Mouse (Mus musculus): ENCODE data around the gene Ptprh. TPM values are rescaled to one million over a fixed set of nuclear protein-coding genes. Genes with fewer than 3 reads are reported as not detected.
"Not testable (repeated sequence)": the region's sequence is repeated elsewhere in the genome, so short reads cannot be mapped to it uniquely, and the experiment has no call there.

The Ptprh gene
- polyA plus RNA-seq, 1 experiment: not detected

DNA sequence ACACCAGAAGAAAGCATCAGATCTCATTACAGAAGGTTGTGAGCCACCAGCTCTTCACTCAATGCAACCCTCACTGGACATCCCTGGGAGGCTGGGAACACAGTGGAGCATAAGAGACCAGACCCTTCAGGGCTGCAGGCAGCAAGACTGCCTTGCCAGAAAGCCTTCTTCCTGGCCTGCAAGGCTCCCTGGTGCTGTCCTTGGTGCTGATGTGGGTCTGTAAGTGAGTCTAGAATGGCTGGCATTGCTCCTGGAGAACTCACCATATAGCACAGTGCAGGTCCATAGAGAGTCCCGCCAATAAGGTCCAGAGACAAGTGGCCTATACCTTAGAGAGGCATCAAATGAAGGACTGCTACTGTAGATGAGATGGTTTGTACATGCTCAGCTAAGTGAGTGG is 16.1 kb upstream of the Ptprh start:
- no peak overlapping the region for H3K27ac ChIP-seq (ENCODE audit: control insufficient read depth, insufficient read depth, low read depth, low read length, poor library complexity)
- TF ChIP-seq POLR2A (IDR thresholded peaks at IDR 0.05; ENCODE audit: borderline replicate concordance, control insufficient read depth, low read depth, low read length) (no peak), CTCF (IDR thresholded peaks at IDR 0.05; ENCODE audit: control insufficient read depth, insufficient read depth, low read length) (no peak)
- peaks cover 2% of the 10 kb centered on the region; the same call in 1 of the 2 replicates for H3K4me1 ChIP-seq (ENCODE audit: control insufficient read depth, insufficient read depth, low read length)
- no peak overlapping the region for H3K4me3 ChIP-seq (replicated peaks; ENCODE audit: control insufficient read depth, low read depth, low read length)
- whole genome bisulfite sequencing: 31% methylated on average over 1 of the region's 1 CpGs

DNA sequence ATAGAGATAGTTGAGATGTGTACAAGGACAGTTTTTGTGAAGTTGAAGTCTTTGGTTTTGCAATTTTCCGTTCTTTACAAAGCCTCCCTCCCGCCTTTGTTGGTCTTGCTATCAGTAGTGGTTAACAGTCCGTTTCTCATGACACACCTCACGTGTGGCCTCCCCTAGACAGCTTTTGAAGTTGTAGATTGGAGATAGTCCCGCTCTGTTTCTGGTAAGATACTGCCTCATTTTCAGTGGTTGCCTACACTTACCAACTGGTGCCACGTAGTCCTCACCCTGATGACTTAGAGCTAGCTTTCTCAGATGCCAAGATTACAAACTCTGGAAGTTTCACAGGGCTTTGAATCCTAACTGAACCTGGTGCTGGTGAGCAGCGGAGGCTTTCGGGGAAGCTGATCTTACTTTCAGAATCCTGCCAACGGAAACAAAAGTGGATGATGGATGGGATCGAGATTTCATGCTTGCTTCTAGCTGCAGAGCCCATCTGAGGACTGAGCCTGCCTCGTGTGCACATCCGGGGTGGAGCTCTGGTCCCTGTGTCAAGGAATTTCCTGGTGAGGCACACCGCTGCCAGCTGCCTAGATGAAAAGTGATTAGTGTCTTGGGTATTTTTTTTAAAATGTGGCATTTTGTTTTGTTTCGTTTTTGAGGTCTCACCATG is 10.0 kb upstream of the Ptprh start:
- TF ChIP-seq POLR2A (IDR thresholded peaks at IDR 0.05; ENCODE audit: borderline replicate concordance, control insufficient read depth, low read depth, low read length) (no peak), CTCF (IDR thresholded peaks at IDR 0.05; ENCODE audit: control insufficient read depth, insufficient read depth, low read length) (no peak)
- H3K4me3 ChIP-seq (replicated peaks; ENCODE audit: control insufficient read depth, low read depth, low read length): no peak overlapping the region
- H3K4me1 ChIP-seq (ENCODE audit: control insufficient read depth, insufficient read depth, low read length): no peaks in the 10 kb centered on the region; the same call in 1 of the 2 replicates
- WGBS: 19% methylated on average over 14 of the region's 14 CpGs
- peak overlapping the region; percentile 42; the same call in 1 of the 2 replicates for H3K27ac ChIP-seq (ENCODE audit: control insufficient read depth, insufficient read depth, low read depth, low read length, poor library complexity)

DNA sequence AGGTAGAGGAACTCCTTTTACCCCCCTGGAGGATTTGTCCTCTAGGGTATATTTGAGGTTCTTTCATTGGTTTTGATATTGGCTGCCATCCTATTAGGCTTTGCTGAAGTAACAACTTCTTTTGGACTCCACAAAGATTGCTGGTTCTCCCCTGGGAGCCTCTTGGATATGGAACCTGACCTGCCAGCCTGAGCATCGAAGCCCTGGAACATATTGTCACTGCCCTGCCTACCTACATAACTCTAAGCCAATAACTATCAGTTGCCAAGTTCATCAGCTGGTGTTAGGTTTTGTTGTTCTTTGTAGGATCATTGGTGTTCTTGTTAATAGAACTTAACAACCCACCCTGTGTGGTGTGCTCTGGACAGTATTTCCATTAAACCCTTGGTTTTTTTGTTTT is 9.1 kb upstream of the Ptprh start:
- WGBS: 80% methylated on average over 1 of the region's 1 CpGs
- H3K27ac ChIP-seq (ENCODE audit: control insufficient read depth, insufficient read depth, low read depth, low read length, poor library complexity): no peak overlapping the region
- no peak overlapping the region for H3K4me3 ChIP-seq (replicated peaks; ENCODE audit: control insufficient read depth, low read depth, low read length)
- TF ChIP-seq POLR2A (IDR thresholded peaks at IDR 0.05; ENCODE audit: borderline replicate concordance, control insufficient read depth, low read depth, low read length): no peak
- TF ChIP-seq CTCF (IDR thresholded peaks at IDR 0.05; ENCODE audit: control insufficient read depth, insufficient read depth, low read length): no peak
- no peaks in the 10 kb centered on the region; the same call in 1 of the 2 replicates for H3K4me1 ChIP-seq (ENCODE audit: control insufficient read depth, insufficient read depth, low read length)

DNA sequence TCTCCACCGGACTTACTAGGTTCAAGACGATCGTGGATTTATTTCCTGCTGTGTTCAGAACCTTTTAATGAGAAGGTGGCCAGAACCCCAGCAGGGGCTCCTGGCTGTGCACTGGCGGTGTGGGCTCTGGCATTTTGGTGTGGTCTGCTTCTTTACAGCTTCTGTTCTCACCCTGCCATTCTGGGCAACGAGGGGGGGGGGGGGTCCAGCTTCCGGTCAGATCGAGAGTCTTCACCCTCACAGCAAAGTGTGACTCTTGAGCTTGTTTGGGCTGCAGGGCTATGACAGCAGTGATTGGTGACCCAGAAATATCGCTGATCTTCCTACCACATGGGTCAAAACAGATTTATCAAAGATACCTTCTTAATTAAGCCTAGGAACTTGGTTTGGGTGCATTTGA is 8.5 kb upstream of the Ptprh start:
- TF ChIP-seq CTCF (IDR thresholded peaks at IDR 0.05; ENCODE audit: control insufficient read depth, insufficient read depth, low read length): no peak
- TF ChIP-seq POLR2A (IDR thresholded peaks at IDR 0.05; ENCODE audit: borderline replicate concordance, control insufficient read depth, low read depth, low read length): no peak
- Histone ChIP-seq H3K4me1 (ENCODE audit: control insufficient read depth, insufficient read depth, low read length) (no peaks in the 10 kb centered on the region; the same call in 1 of the 2 replicates), H3K27ac (ENCODE audit: control insufficient read depth, insufficient read depth, low read depth, low read length, poor library complexity) (no peak overlapping the region), H3K4me3 (replicated peaks; ENCODE audit: control insufficient read depth, low read depth, low read length) (no peak overlapping the region)
- WGBS: 65% methylated on average over 8 of the region's 8 CpGs

DNA sequence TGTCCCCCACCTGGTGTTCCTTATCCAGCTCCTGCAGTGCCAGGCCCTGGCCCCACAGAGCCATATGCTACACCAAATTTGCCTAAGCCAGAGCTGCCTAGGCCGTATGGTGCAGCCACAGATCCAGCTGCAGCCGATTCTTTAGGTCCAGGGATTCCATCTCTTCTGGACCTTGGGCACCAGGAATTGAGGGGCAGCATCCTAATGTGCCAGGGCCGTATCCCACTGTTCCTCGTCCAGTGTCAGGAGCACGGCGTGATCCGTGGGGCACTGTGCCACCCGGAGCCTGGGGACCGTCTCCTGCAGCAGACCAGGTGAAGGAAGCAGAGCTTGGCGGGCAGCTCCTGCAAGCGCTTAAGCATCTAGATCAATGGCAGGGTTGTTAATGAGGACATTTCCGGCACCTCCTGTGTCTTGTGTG is 8.1 kb upstream of the Ptprh start:
- TF ChIP-seq CTCF (IDR thresholded peaks at IDR 0.05; ENCODE audit: control insufficient read depth, insufficient read depth, low read length): no peak
- TF ChIP-seq POLR2A (IDR thresholded peaks at IDR 0.05; ENCODE audit: borderline replicate concordance, control insufficient read depth, low read depth, low read length): no peak
- no peak overlapping the region for H3K27ac ChIP-seq (ENCODE audit: control insufficient read depth, insufficient read depth, low read depth, low read length, poor library complexity)
- H3K4me1 ChIP-seq (ENCODE audit: control insufficient read depth, insufficient read depth, low read length): no peaks in the 10 kb centered on the region; the same call in 1 of the 2 replicates
- 85% methylated on average over 12 of the region's 12 CpGs for WGBS
- no peak overlapping the region for H3K4me3 ChIP-seq (replicated peaks; ENCODE audit: control insufficient read depth, low read depth, low read length)

DNA sequence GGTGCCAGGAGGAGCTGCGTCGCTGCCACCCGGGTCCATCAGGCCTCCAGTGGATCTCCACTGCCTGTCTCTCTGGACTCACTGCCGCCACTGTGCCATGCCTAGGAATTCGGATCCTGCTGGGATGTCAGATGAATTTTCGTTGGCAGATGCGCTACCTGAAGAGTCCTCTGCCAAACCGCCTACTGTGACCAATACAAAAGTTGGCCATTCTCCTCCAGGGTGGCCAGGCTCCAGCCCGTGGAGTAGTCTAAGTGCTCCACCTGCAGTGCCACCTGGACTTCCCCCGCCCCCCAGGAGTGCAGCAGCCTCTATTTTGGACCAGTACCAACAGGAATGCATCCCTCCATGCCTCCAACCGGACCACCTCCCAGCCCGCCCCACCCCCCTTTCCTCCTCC is 7.7 kb upstream of the Ptprh start:
- TF ChIP-seq POLR2A (IDR thresholded peaks at IDR 0.05; ENCODE audit: borderline replicate concordance, control insufficient read depth, low read depth, low read length) (no peak), CTCF (IDR thresholded peaks at IDR 0.05; ENCODE audit: control insufficient read depth, insufficient read depth, low read length) (no peak)
- 85% methylated on average over 12 of the region's 12 CpGs for WGBS
- Histone ChIP-seq H3K27ac (ENCODE audit: control insufficient read depth, insufficient read depth, low read depth, low read length, poor library complexity) (no peak overlapping the region), H3K4me1 (ENCODE audit: control insufficient read depth, insufficient read depth, low read length) (no peaks in the 10 kb centered on the region; the same call in 1 of the 2 replicates), H3K4me3 (replicated peaks; ENCODE audit: control insufficient read depth, low read depth, low read length) (no peak overlapping the region)

DNA sequence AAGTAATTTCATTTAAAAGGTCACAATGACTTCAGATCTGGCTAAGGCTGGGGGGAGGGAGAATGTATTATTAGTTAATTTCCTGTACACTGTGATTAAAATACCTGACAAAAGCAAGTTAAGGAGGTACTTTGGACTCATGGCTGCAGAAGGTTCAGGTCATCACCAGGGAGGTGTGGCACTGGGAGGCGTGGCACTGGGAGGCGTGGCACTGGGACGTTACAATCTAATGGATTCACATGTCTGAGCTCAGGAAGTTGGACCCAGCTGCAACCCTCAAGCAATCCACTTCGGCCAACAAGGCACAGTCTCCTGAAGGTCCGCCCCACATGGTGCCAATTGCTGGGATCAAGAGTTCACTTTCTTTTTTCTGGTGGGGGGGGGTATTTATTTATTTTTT is 4.2 kb upstream of the Ptprh start:
- Histone ChIP-seq H3K4me1 (ENCODE audit: control insufficient read depth, insufficient read depth, low read length) (no peaks in the 10 kb centered on the region), H3K27ac (ENCODE audit: control insufficient read depth, insufficient read depth, low read depth, low read length, poor library complexity) (no peak overlapping the region), H3K4me3 (replicated peaks; ENCODE audit: control insufficient read depth, low read depth, low read length) (no peak overlapping the region)
- TF ChIP-seq CTCF (IDR thresholded peaks at IDR 0.05; ENCODE audit: control insufficient read depth, insufficient read depth, low read length) (no peak), POLR2A (IDR thresholded peaks at IDR 0.05; ENCODE audit: borderline replicate concordance, control insufficient read depth, low read depth, low read length) (no peak)
- 46% methylated on average over 5 of the region's 5 CpGs for WGBS

DNA sequence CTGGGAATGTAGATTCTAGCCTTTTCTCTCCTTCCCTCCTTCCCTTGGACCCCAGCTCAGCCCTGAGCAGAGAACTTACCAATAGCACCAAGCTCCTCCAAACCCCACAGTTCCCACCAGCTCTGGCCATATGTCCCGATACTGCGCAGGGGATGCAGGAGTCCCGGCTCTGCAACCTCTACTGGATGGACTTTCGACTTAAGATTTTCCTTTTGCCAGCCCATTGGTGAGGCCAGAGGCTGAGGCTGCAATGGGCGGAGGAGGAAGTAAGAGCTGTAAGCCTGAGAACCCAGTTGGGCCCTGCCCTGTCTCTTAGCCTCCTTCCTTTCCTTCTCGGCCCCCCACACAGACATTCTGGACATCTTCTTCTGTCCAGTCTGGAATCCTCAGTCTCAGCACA is 872 bp downstream of the Ptprh start:
- H3K4me1 ChIP-seq (ENCODE audit: control insufficient read depth, insufficient read depth, low read length): no peaks in the 10 kb centered on the region
- H3K4me3 ChIP-seq (replicated peaks; ENCODE audit: control insufficient read depth, low read depth, low read length): no peak overlapping the region
- TF ChIP-seq POLR2A (IDR thresholded peaks at IDR 0.05; ENCODE audit: borderline replicate concordance, control insufficient read depth, low read depth, low read length) (no peak), CTCF (IDR thresholded peaks at IDR 0.05; ENCODE audit: control insufficient read depth, insufficient read depth, low read length) (no peak)
- no peak overlapping the region for H3K27ac ChIP-seq (ENCODE audit: control insufficient read depth, insufficient read depth, low read depth, low read length, poor library complexity)
- WGBS: 73% methylated on average over 6 of the region's 6 CpGs

DNA sequence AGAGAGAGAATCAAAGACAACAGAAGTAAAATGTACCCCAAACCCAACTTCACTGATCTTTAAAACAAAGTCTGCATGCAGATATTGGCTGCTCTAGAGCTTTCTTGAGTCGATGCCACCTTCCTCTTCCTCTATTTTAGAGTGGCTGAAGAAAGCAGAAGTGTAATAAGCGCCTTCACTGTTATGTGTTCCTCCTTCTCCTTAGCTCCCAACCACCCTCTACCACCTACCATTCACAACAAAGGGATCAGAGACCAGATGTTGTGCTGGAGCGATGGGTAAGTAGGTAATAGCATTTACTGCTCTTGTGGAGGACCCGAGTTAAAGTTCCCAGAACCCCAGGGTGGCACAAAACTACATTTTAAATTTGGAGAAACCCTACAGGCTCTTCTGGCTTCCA is 6.8 kb downstream of the Ptprh start:
- H3K4me1 ChIP-seq (ENCODE audit: control insufficient read depth, insufficient read depth, low read length); H3K4me3 ChIP-seq (replicated peaks; ENCODE audit: control insufficient read depth, low read depth, low read length); H3K27ac ChIP-seq (ENCODE audit: control insufficient read depth, insufficient read depth, low read depth, low read length, poor library complexity): not testable (repeated sequence)
- 28% methylated on average over 4 of the region's 4 CpGs for WGBS

DNA sequence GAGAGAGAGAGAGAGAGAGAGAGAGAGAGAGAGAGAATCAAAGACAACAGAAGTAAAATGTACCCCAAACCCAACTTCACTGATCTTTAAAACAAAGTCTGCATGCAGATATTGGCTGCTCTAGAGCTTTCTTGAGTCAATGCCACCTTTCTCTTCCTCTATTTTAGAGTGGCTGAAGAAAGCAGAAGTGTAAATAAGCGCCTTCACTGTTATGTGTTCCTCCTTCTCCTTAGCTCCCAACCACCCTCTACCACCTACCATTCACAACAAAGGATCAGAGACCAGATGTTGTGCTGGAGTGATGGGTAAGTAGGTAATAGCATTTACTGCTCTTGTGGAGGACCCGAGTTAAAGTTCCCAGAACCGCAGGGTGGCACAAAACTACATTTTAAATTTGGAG is 22.4 kb downstream of the Ptprh start:
- H3K27ac ChIP-seq (ENCODE audit: control insufficient read depth, insufficient read depth, low read depth, low read length, poor library complexity); H3K4me1 ChIP-seq (ENCODE audit: control insufficient read depth, insufficient read depth, low read length); H3K4me3 ChIP-seq (replicated peaks; ENCODE audit: control insufficient read depth, low read depth, low read length): not testable (repeated sequence)
- WGBS: 40% methylated on average over 3 of the region's 3 CpGs

DNA sequence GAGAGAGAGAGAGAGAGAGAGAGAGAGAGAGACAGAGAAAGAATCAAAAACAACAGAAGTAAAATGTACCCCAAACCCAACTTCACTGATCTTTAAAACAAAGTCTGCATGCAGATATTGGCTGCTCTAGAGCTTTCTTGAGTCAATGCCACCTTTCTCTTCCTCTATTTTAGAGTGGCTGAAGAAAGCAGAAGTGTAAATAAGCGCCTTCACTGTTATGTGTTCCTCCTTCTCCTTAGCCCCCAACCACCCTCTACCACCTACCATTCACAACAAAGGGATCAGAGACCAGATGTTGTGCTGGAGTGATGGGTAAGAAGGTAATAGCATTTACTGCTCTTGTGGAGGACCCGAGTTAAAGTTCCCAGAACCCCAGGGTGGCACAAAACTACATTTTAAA is 31.5 kb downstream of the Ptprh start:
- WGBS: 27% methylated on average over 2 of the region's 2 CpGs
- not testable (repeated sequence) for H3K4me3 ChIP-seq (replicated peaks; ENCODE audit: control insufficient read depth, low read depth, low read length); H3K27ac ChIP-seq (ENCODE audit: control insufficient read depth, insufficient read depth, low read depth, low read length, poor library complexity); H3K4me1 ChIP-seq (ENCODE audit: control insufficient read depth, insufficient read depth, low read length)

Data from bone marrow, adult 2 months (tissue).